Mouse (Mus musculus) forebrain, embryonic 11.5 days (tissue): ENCODE results near the gene Ggcx. TPM values are rescaled to one million over a fixed set of nuclear protein-coding genes. Genes with fewer than 3 reads are reported as not detected.

Experiments
- ATAC-seq: fragments of 200-750 bp; cut with Nextera tagmentation; replicated peaks from 2 replicates; pipeline ENCODE4 v1.8.0; 2017; ENCODE audit warnings: moderate TSS enrichment; ENCODE audit not compliant: low FRiP score
- DNase-seq: peaks from one replicate; pipeline ENCODE4 v3.0.0-alpha.2; 2017; ENCODE audit warnings: low spot score
- H3K27ac ChIP-seq: fragments of 300-500 bp; sonication (generic); 2 replicates; pipeline ENCODE4 v1.5.1; 2014; ENCODE audit warnings: low read depth, low read length
- H3K27me3 ChIP-seq: fragments of 300-500 bp; sonication (generic); 2 replicates; pipeline ENCODE4 v1.6.1; 2014; ENCODE audit warnings: mild to moderate bottlenecking, low read length, mixed read lengths; ENCODE audit not compliant: control insufficient read depth, insufficient read depth
- H3K36me3 ChIP-seq: fragments of 300-500 bp; sonication (generic); 2 replicates; pipeline ENCODE4 v1.6.1; 2014; ENCODE audit warnings: mild to moderate bottlenecking, low read length, moderate library complexity, mixed read lengths; ENCODE audit not compliant: control insufficient read depth, insufficient read depth
- H3K4me1 ChIP-seq: fragments of 300-500 bp; sonication (generic); replicated peaks from 2 replicates; pipeline ENCODE4 v1.6.1; 2014; ENCODE audit warnings: low read length, mixed read lengths; ENCODE audit not compliant: control insufficient read depth, insufficient read depth
- H3K4me2 ChIP-seq: fragments of 300-500 bp; sonication (generic); 2 replicates; pipeline ENCODE4 v1.6.1; 2014; ENCODE audit warnings: low read depth, mild to moderate bottlenecking, low read length, moderate library complexity, mixed read lengths; ENCODE audit not compliant: severe bottlenecking
- H3K4me3 ChIP-seq: fragments of 300-500 bp; sonication (generic); 2 replicates; pipeline ENCODE4 v1.5.1; 2014; ENCODE audit warnings: low read depth, low read length
- H3K9ac ChIP-seq: fragments of 300-500 bp; sonication (generic); 2 replicates; pipeline ENCODE4 v1.6.1; 2014; ENCODE audit warnings: low read length
- H3K9me3 ChIP-seq: fragments of 300-500 bp; sonication (generic); 2 replicates; pipeline ENCODE4 v1.6.1; 2016; ENCODE audit warnings: low read length, mixed read lengths; ENCODE audit not compliant: control insufficient read depth
- WGBS: fragments of 180-500 bp; shearing (Covaris S2); extraction: QIAGEN DNeasy Blood & Tissue Kit; methylation state at CpG from one replicate; pipeline ENCODE4 v1.1.7; 2014; 5-methylcytosine and 5-hydroxymethylcytosine counted together
- polyA plus RNA-seq: library from polyadenylated mRNA; unstranded; fragments of >200 nt; fragmentation: Nextera tagmentation; extraction: Ambion mirVana; gene quantifications from 2 replicates; pipeline ENCODE4 v1.2.1, GENCODE M21; 2014

Ggcx gene
- polyA plus RNA-seq, 1 experiment from 2014 or later, result 13.5 TPM

GRCm38 (mm10) chr6:72383142-72383820, 30.8 kb upstream of the Ggcx start:
- Histone ChIP-seq H3K27ac (no peak overlapping the region), H3K36me3 (no peaks in the 10 kb centered on the region), H3K9me3 (no peaks in the 10 kb centered on the region), H3K27me3 (peaks cover 16% of the 10 kb centered on the region), H3K9ac (no peak overlapping the region), H3K4me2 (no peak overlapping the region), H3K4me3 (no peak overlapping the region), H3K4me1 (0 out of 2 replicates have a peak, but pooled peaks cover 4% of the 10 kb centered on the region)
- ATAC-seq (no peak), DNase-seq (no peak)
- WGBS, result 87% methylated on average over 6 of the region's 6 CpGs

- H3K4me1 ChIP-seq, result 0 out of 2 replicates have a peak, but pooled peaks cover 4% of the 10 kb centered on the region
- no peak overlapping the region for H3K27ac ChIP-seq
- no peak overlapping the region for H3K4me2 ChIP-seq
- peaks cover 16% of the 10 kb centered on the region for H3K27me3 ChIP-seq
- ATAC-seq (no peak), DNase-seq (no peak)
- no peaks in the 10 kb centered on the region for H3K36me3 ChIP-seq
- H3K4me3 ChIP-seq, result no peak overlapping the region
- 95% methylated on average over 7 of the region's 7 CpGs for WGBS
- no peak overlapping the region for H3K9ac ChIP-seq
- no peaks in the 10 kb centered on the region for H3K9me3 ChIP-seq
Measured at GRCm38 (mm10) chr6:72383952-72384351, 30.2 kb upstream of the Ggcx start.

- H3K4me1 ChIP-seq, result peaks cover 7% of the 10 kb centered on the region
- no peak overlapping the region for H3K4me2 ChIP-seq
- H3K27ac ChIP-seq, result no peak overlapping the region
- no peak for ATAC-seq
- no peaks in the 10 kb centered on the region for H3K36me3 ChIP-seq
- H3K9me3 ChIP-seq, result no peaks in the 10 kb centered on the region
- no peak for DNase-seq
- peaks cover 4% of the 10 kb centered on the region for H3K27me3 ChIP-seq
- no peak overlapping the region for H3K4me3 ChIP-seq
- no peak overlapping the region for H3K9ac ChIP-seq
- WGBS, result 87% methylated on average over 4 of the region's 4 CpGs
Measured at GRCm38 (mm10) chr6:72385258-72385657, 28.9 kb upstream of the Ggcx start.

- WGBS, result 92% methylated on average over 2 of the region's 2 CpGs
Measured at GRCm38 (mm10) chr6:72386561-72386960, 27.5 kb upstream of the Ggcx start.

GRCm38 (mm10) chr6:72387816-72388215, 26.3 kb upstream of the Ggcx start:
- Histone ChIP-seq H3K4me2 (no peak overlapping the region), H3K4me3 (no peak overlapping the region), H3K9ac (no peak overlapping the region), H3K27me3 (no peaks in the 10 kb centered on the region), H3K4me1 (peaks cover 6% of the 10 kb centered on the region), H3K27ac (no peak overlapping the region), H3K9me3 (no peaks in the 10 kb centered on the region), H3K36me3 (no peaks in the 10 kb centered on the region)
- DNase-seq (no peak), ATAC-seq (no peak)
- 83% methylated on average over 3 of the region's 3 CpGs for WGBS

More at GRCm38 (mm10) chr6:72386561-72386960, 27.5 kb upstream of the Ggcx start:
- no peak overlapping the region for H3K4me3 ChIP-seq
- H3K9me3 ChIP-seq, result no peaks in the 10 kb centered on the region
- H3K27ac ChIP-seq, result no peak overlapping the region
- DNase-seq (no peak), ATAC-seq (no peak)
- no peak overlapping the region for H3K9ac ChIP-seq
- peaks cover 6% of the 10 kb centered on the region for H3K4me1 ChIP-seq
- no peak overlapping the region for H3K4me2 ChIP-seq
- H3K36me3 ChIP-seq, result no peaks in the 10 kb centered on the region
- H3K27me3 ChIP-seq, result no peaks in the 10 kb centered on the region

- no peaks in the 10 kb centered on the region for H3K27me3 ChIP-seq
- DNase-seq (no peak), ATAC-seq (no peak)
- no peak overlapping the region for H3K4me2 ChIP-seq
- H3K4me1 ChIP-seq, result peaks cover 6% of the 10 kb centered on the region
- WGBS, result 66% methylated on average over 10 of the region's 10 CpGs
- H3K27ac ChIP-seq, result no peak overlapping the region
- H3K9ac ChIP-seq, result no peak overlapping the region
- H3K36me3 ChIP-seq, result no peaks in the 10 kb centered on the region
- no peak overlapping the region for H3K4me3 ChIP-seq
- H3K9me3 ChIP-seq, result no peaks in the 10 kb centered on the region
Measured at GRCm38 (mm10) chr6:72388266-72388665, 25.8 kb upstream of the Ggcx start.

GRCm38 (mm10) chr6:72388791-72389329, 25.2 kb upstream of the Ggcx start:
- ATAC-seq (no peak), DNase-seq (no peak)
- WGBS, result 89% methylated on average over 6 of the region's 6 CpGs
- Histone ChIP-seq H3K27ac (no peak overlapping the region), H3K9me3 (no peaks in the 10 kb centered on the region), H3K36me3 (no peaks in the 10 kb centered on the region), H3K4me1 (peaks cover 6% of the 10 kb centered on the region), H3K27me3 (no peaks in the 10 kb centered on the region), H3K4me2 (no peak overlapping the region), H3K4me3 (no peak overlapping the region), H3K9ac (no peak overlapping the region)

GRCm38 (mm10) chr6:72389471-72389940, 24.6 kb upstream of the Ggcx start:
- no peak overlapping the region for H3K27ac ChIP-seq
- H3K27me3 ChIP-seq, result no peaks in the 10 kb centered on the region
- WGBS, result 30% methylated on average over 13 of the region's 13 CpGs
- no peaks in the 10 kb centered on the region for H3K9me3 ChIP-seq
- H3K4me3 ChIP-seq, result peak overlapping the region; percentile 37
- DNase-seq (no peak), ATAC-seq (0 out of 2 replicates have a peak, but pooled peaks have one; percentile 18)
- peak overlapping the region; percentile 64 for H3K4me2 ChIP-seq
- no peaks in the 10 kb centered on the region for H3K36me3 ChIP-seq
- peak overlapping the region; percentile 48 for H3K9ac ChIP-seq
- H3K4me1 ChIP-seq, result peaks cover 6% of the 10 kb centered on the region
